Mouse (Mus musculus) sigmoid colon, adult 10 weeks (tissue): ENCODE results near the gene Zhx3. TPM values are rescaled to one million over a fixed set of nuclear protein-coding genes. Genes with fewer than 3 reads are reported as not detected.

Source experiments
- polyA plus RNA-seq: library from polyadenylated mRNA; stranded (reverse); fragments of 350-450 nt; fragmentation: Illumina TruSeq; extraction: RNeasy Lipid Tissue Mini Kit (QIAGEN cat#74804); gene quantifications from one replicate; pipeline ENCODE4 v1.2.3, GENCODE M21; 2014; ENCODE audit warnings: low read depth, low replicate concordance

Gene Zhx3
- 3.4 TPM for polyA plus RNA-seq

GRCm38 (mm10) chr2:160872890-160873382 lies at the start of gene Zhx3:
Gene Zhx3, minus strand, starts transcription at chr2:160872998.

GRCm38 (mm10) chr2:160912231-160912671 lies 39.5 kb upstream of the Zhx3 start, which contains the start of gene Emilin3:
Gene Emilin3, minus strand, starts transcription at chr2:160912328.

GRCm38 (mm10) chr2:160880453-160881195 lies 7.8 kb upstream of the Zhx3 start, which contains the start of gene Lpin3:
Gene Lpin3, plus strand, starts transcription at chr2:160880670.

GRCm38 (mm10) chr2:160731117-160731838 lies 141.5 kb downstream of the Zhx3 start, which contains the start of gene Plcg1:
Gene Plcg1, plus strand, starts transcription at chr2:160731300.

Other genes starting within 250 kb of the Zhx3 start
- gene Top1, start 227.1 kb downstream of the Zhx3 start, polyA plus RNA-seq, result 189 TPM
- 10.4 TPM for gene Plcg1, start 141.7 kb downstream of the Zhx3 start, polyA plus RNA-seq
- 2.1 TPM for gene Lpin3, start 7.7 kb upstream of the Zhx3 start, polyA plus RNA-seq
- gene Emilin3, start 39.3 kb upstream of the Zhx3 start, polyA plus RNA-seq, result not detected
- 28.1 TPM for gene Chd6, start 236.1 kb upstream of the Zhx3 start, polyA plus RNA-seq